Mouse (Mus musculus) forebrain, embryonic 15.5 days (tissue): Measurements from ENCODE around the gene Pip5kl1. TPM values are rescaled to one million over a fixed set of nuclear protein-coding genes. Genes with fewer than 3 reads are reported as not detected.

ENCODE experiments used
- ATAC-seq: fragments of 200-750 bp; cut with Nextera tagmentation; replicated peaks from 2 replicates; pipeline ENCODE4 v1.8.0; 2017; ENCODE audit warnings: mild to moderate bottlenecking, moderate TSS enrichment, moderate library complexity
- H3K27ac ChIP-seq: fragments of 300-500 bp; sonication (generic); replicated peaks from 2 replicates; pipeline ENCODE4 v1.5.1; 2015; ENCODE audit warnings: mild to moderate bottlenecking, inconsistent platforms
- H3K27me3 ChIP-seq: fragments of 300-500 bp; sonication (generic); 2 replicates; pipeline ENCODE4 v1.6.1; 2015; ENCODE audit warnings: inconsistent platforms
- H3K36me3 ChIP-seq: fragments of 300-500 bp; sonication (generic); 2 replicates; pipeline ENCODE4 v1.6.1; 2015; ENCODE audit warnings: mild to moderate bottlenecking, inconsistent platforms
- H3K4me1 ChIP-seq: fragments of 300-500 bp; sonication (generic); 2 replicates; pipeline ENCODE4 v1.6.1; 2015; ENCODE audit warnings: inconsistent platforms
- H3K4me2 ChIP-seq: fragments of 300-500 bp; sonication (generic); replicated peaks from 2 replicates; pipeline ENCODE4 v1.6.1; 2015; ENCODE audit warnings: mild to moderate bottlenecking, inconsistent platforms
- H3K4me3 ChIP-seq: fragments of 300-500 bp; sonication (generic); 2 replicates; pipeline ENCODE4 v1.5.1; 2015; ENCODE audit warnings: mild to moderate bottlenecking, inconsistent platforms
- H3K9ac ChIP-seq: fragments of 300-500 bp; sonication (generic); replicated peaks from 2 replicates; pipeline ENCODE4 v1.6.1; 2015; ENCODE audit warnings: mild to moderate bottlenecking, inconsistent platforms
- H3K9me3 ChIP-seq: fragments of 300-500 bp; sonication (generic); 2 replicates; pipeline ENCODE4 v1.6.1; 2016; ENCODE audit warnings: inconsistent platforms
- WGBS: fragments of 180-500 bp; shearing (Covaris S2); methylation state at CpG from one replicate; pipeline ENCODE4 v1.1.7; 2015; ENCODE audit warnings: mixed read lengths; 5-methylcytosine and 5-hydroxymethylcytosine counted together
- polyA plus RNA-seq: library from polyadenylated mRNA; unstranded; fragments of >200 nt; fragmentation: Nextera tagmentation; extraction: Ambion mirVana; gene quantifications from 2 replicates; pipeline ENCODE4 v1.2.1, GENCODE M21; 2015

Gene Pip5kl1
- polyA plus RNA-seq, 1 experiment from 2014 or later, result 4.2 TPM

- H3K4me2 ChIP-seq, result peak overlapping the region; percentile 58
- no peaks in the 10 kb centered on the region; the same call in 1 of the 2 replicates for H3K36me3 ChIP-seq
- 0 out of 2 replicates have a peak, but pooled peaks have one; percentile 5 for ATAC-seq
- H3K9me3 ChIP-seq, result no peaks in the 10 kb centered on the region
- H3K27ac ChIP-seq, result peak overlapping the region; percentile 85
- H3K4me1 ChIP-seq, result peaks cover 52% of the 10 kb centered on the region
- H3K27me3 ChIP-seq, result no peaks in the 10 kb centered on the region
- peak overlapping the region; percentile 42 for H3K4me3 ChIP-seq
- 58% methylated on average over 5 of the region's 5 CpGs for WGBS
- peak overlapping the region; percentile 60 for H3K9ac ChIP-seq
Observed at GRCm38 (mm10) chr2:32625873-32626694, 51.5 kb downstream of the Pip5kl1 start.

DNA sequence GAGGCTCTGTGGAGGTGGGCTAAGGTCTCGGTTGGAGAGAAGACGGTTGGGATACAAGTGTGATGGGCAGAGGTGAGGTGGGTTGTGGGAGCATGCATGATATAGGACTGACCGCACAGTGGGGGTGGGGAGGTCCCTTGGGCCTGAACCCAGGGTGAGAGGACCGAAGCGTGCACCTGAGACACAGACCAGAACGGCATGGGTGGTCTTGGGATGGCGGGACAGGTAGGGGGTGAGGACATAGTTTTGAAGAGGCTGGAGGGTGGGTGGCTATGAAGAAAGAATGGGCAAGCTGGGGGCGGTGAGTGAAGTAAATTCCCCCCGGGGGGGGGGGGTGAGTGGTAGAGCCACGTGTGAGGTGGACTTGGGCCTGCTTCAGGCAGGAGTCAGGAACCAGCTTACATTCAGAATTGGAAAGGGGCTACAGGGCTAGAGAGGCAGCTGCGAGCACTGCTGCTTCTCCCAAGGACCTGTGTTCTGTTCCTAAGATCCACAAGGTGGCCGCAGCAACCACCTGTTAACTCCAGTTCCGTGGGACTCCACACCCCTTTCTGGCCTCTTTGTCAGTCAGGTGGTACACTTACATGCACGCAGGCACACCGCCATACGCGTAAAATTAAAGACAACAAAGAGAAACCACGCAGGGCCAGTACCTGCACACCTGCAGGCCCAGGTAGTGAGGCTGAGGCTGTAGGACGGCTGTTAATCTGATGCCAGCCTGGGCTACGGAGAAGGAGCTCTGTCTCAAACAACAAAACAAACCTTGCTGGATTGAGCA lies 52.9 kb downstream of the Pip5kl1 start:
- 0 out of 2 replicates have a peak overlapping the region, but pooled peaks have one; percentile 18 for H3K27ac ChIP-seq
- H3K4me3 ChIP-seq, result no peak overlapping the region
- no peaks in the 10 kb centered on the region for H3K27me3 ChIP-seq
- 69% methylated on average over 20 of the region's 20 CpGs for WGBS
- no peaks in the 10 kb centered on the region for H3K9me3 ChIP-seq
- peaks cover 47% of the 10 kb centered on the region for H3K4me1 ChIP-seq
- no peak overlapping the region for H3K4me2 ChIP-seq
- H3K9ac ChIP-seq, result no peak overlapping the region
- ATAC-seq, result no peak
- H3K36me3 ChIP-seq, result no peaks in the 10 kb centered on the region; the same call in 1 of the 2 replicates

DNA sequence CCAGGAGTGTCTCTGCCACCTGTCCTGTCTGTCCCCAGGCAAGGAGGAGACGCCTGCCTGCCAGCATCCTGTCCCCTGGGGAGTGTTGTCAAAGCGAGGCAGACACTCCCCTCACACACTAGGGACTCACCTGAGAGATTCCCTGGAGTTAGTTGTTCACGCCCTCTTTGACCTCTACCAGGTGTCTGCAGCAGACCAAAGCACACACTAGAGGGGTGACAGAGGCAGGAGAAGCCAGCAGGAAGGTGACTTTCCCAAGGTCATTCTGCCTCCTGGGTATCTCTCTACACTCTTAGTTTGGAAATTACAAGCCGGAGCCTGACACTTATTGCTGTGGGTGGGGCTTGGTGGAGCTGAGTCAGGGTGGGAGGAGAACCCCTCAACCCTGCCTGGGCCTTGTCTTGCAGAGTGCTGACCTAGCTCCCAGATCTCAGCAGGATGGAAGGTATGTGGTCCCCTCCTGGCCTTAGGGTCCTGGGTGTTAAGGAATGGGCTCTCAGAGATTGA lies 53.5 kb downstream of the Pip5kl1 start:
- H3K9me3 ChIP-seq, result no peaks in the 10 kb centered on the region
- no peaks in the 10 kb centered on the region; the same call in 1 of the 2 replicates for H3K36me3 ChIP-seq
- H3K4me3 ChIP-seq, result no peak overlapping the region
- H3K4me2 ChIP-seq, result no peak overlapping the region
- no peak overlapping the region for H3K9ac ChIP-seq
- WGBS, result 61% methylated on average over 4 of the region's 4 CpGs
- H3K27ac ChIP-seq, result peak overlapping the region; percentile 28
- ATAC-seq, result no peak
- no peaks in the 10 kb centered on the region for H3K27me3 ChIP-seq
- peaks cover 47% of the 10 kb centered on the region for H3K4me1 ChIP-seq

DNA sequence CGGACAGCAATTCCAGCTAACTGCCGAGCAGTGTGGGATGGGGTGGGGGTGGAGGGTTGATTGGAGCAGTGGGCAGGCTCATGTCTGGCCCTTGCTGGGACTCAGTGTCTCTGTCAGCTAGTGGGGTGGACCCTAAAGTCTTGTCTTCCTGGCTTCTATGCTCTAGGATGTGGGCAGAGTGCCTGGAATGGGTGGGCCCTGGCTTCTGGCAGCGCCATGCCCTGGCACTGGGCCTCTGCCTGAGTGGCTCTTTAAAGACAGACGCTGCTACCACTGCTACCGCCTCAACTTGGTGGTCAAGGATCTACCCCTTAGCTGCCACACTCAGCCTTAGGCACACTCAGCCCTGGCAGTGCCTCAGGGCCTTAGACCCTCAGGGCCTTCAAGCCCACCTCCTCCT lies 54.1 kb downstream of the Pip5kl1 start:
- H3K4me1 ChIP-seq, result peaks cover 47% of the 10 kb centered on the region
- H3K27ac ChIP-seq, result peak overlapping the region; percentile 28
- H3K27me3 ChIP-seq, result no peaks in the 10 kb centered on the region
- WGBS, result 20% methylated on average over 5 of the region's 5 CpGs
- H3K9ac ChIP-seq, result no peak overlapping the region
- no peaks in the 10 kb centered on the region for H3K9me3 ChIP-seq
- H3K4me3 ChIP-seq, result no peak overlapping the region
- no peak; the same call in 1 of the 2 replicates for ATAC-seq
- peak overlapping the region; percentile 14; the same call in 1 of the 2 replicates for H3K4me2 ChIP-seq
- peaks cover 2% of the 10 kb centered on the region; the same call in 1 of the 2 replicates for H3K36me3 ChIP-seq

- WGBS, result 27% methylated on average over 9 of the region's 9 CpGs
- Histone ChIP-seq H3K9ac (no peak overlapping the region), H3K27me3 (no peaks in the 10 kb centered on the region), H3K9me3 (no peaks in the 10 kb centered on the region), H3K27ac (peak overlapping the region; percentile 28; the same call in 1 of the 2 replicates), H3K4me2 (peak overlapping the region; percentile 14), H3K36me3 (peaks cover 6% of the 10 kb centered on the region; the same call in 1 of the 2 replicates), H3K4me1 (peaks cover 47% of the 10 kb centered on the region), H3K4me3 (no peak overlapping the region)
- peak; percentile 47 for ATAC-seq
Observed at GRCm38 (mm10) chr2:32629276-32629976, 54.8 kb downstream of the Pip5kl1 start.

DNA sequence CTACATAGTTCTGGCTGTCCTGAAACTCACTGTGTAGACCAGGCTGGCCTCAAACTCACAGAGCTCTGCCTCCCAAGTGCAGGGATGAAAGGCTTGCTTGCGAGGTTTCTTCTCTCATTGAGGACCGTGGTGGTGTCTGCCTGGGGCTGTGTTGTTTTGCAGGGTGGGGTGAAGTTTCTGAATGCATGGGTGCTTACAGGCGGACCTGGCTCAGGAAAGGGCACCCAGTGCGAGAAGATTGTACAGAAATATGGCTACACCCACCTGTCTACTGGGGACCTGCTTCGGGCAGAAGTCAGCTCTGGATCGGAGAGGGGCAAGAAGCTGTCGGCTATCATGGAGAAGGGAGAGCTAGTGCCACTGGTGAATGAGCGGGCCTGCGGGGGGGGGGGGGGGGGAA lies 55.4 kb downstream of the Pip5kl1 start:
- Histone ChIP-seq H3K27me3 (no peaks in the 10 kb centered on the region), H3K36me3 (peaks cover 6% of the 10 kb centered on the region; the same call in 1 of the 2 replicates), H3K9me3 (no peaks in the 10 kb centered on the region), H3K4me2 (no peak overlapping the region), H3K4me3 (no peak overlapping the region), H3K27ac (no peak overlapping the region), H3K9ac (no peak overlapping the region), H3K4me1 (peaks cover 41% of the 10 kb centered on the region)
- ATAC-seq, result no peak
- 66% methylated on average over 7 of the region's 9 CpGs for WGBS

GRCm38 (mm10) chr2:32631046-32631445 lies 56.4 kb downstream of the Pip5kl1 start:
- Histone ChIP-seq H3K36me3 (peaks cover 6% of the 10 kb centered on the region; the same call in 1 of the 2 replicates), H3K9ac (no peak overlapping the region), H3K4me2 (no peak overlapping the region), H3K4me1 (peaks cover 31% of the 10 kb centered on the region), H3K27me3 (no peaks in the 10 kb centered on the region), H3K9me3 (no peaks in the 10 kb centered on the region), H3K27ac (no peak overlapping the region), H3K4me3 (no peak overlapping the region)
- 86% methylated on average over 10 of the region's 10 CpGs for WGBS
- no peak for ATAC-seq

GRCm38 (mm10) chr2:32631737-32632394 lies 57.3 kb downstream of the Pip5kl1 start:
- no peaks in the 10 kb centered on the region for H3K9me3 ChIP-seq
- no peak overlapping the region for H3K4me3 ChIP-seq
- H3K27me3 ChIP-seq, result no peaks in the 10 kb centered on the region
- WGBS, result 57% methylated on average over 7 of the region's 7 CpGs
- no peak overlapping the region for H3K4me2 ChIP-seq
- peaks cover 6% of the 10 kb centered on the region; the same call in 1 of the 2 replicates for H3K36me3 ChIP-seq
- ATAC-seq, result peak; percentile 14; the same call in 1 of the 2 replicates
- peaks cover 23% of the 10 kb centered on the region for H3K4me1 ChIP-seq
- no peak overlapping the region for H3K9ac ChIP-seq
- no peak overlapping the region for H3K27ac ChIP-seq

Other genes starting within 250 kb of the Pip5kl1 start
- gene Ciz1, start 222.5 kb upstream of the Pip5kl1 start, polyA plus RNA-seq, result 54.0 and 55.3 TPM in 2 replicates
- 23.7 and 29.1 TPM in 2 replicates for gene Dnm1, start 221.5 kb upstream of the Pip5kl1 start, polyA plus RNA-seq
- 79.5 and 80.9 TPM in 2 replicates for gene 1110008P14Rik, start 192.9 kb upstream of the Pip5kl1 start, polyA plus RNA-seq
- gene Lcn2, start 186.5 kb upstream of the Pip5kl1 start, polyA plus RNA-seq, result 0.51 and 0.63 TPM in 2 replicates
- 39.9 and 40.3 TPM in 2 replicates for gene Ptges2, start 178.9 kb upstream of the Pip5kl1 start, polyA plus RNA-seq
- 6.3 and 7.0 TPM in 2 replicates for gene Naif1, start 124.3 kb upstream of the Pip5kl1 start, polyA plus RNA-seq
- gene Slc25a25, start 123.4 kb upstream of the Pip5kl1 start, polyA plus RNA-seq, result 46.4 and 48.2 TPM in 2 replicates
- gene Fam102a, start 39.5 kb upstream of the Pip5kl1 start, polyA plus RNA-seq, result 5.7 and 6.1 TPM in 2 replicates
- 136 TPM in 2 replicates for gene Dpm2, start 3.9 kb upstream of the Pip5kl1 start, polyA plus RNA-seq
- 0.23 and 0.24 TPM in 2 replicates for gene 9430097D07Rik, start 887 bp downstream of the Pip5kl1 start, polyA plus RNA-seq
- gene St6galnac4, start 12.3 kb downstream of the Pip5kl1 start, polyA plus RNA-seq, result 25.9 and 26.4 TPM in 2 replicates
- 16.6 and 19.3 TPM in 2 replicates for gene St6galnac6, start 24.9 kb downstream of the Pip5kl1 start, polyA plus RNA-seq
- gene Ak1, start 47.0 kb downstream of the Pip5kl1 start, polyA plus RNA-seq, result 74.1 and 79.6 TPM in 2 replicates
- 23.4 and 25.1 TPM in 2 replicates for gene Eng, start 71.8 kb downstream of the Pip5kl1 start, polyA plus RNA-seq
- 19.9 and 21.2 TPM in 2 replicates for gene Fpgs, start 129.3 kb downstream of the Pip5kl1 start, polyA plus RNA-seq
- 88.0 and 98.2 TPM in 2 replicates for gene Cdk9, start 138.3 kb downstream of the Pip5kl1 start, polyA plus RNA-seq
- gene Sh2d3c, start 146.3 kb downstream of the Pip5kl1 start, polyA plus RNA-seq, result 39.5 and 39.7 TPM in 2 replicates
- 2.4 and 2.7 TPM in 2 replicates for gene 6330409D20Rik, start 166.2 kb downstream of the Pip5kl1 start, polyA plus RNA-seq
- gene Tor2a, start 182.4 kb downstream of the Pip5kl1 start, polyA plus RNA-seq, result 63.2 and 66.3 TPM in 2 replicates
- gene Ttc16, start 200.8 kb downstream of the Pip5kl1 start, polyA plus RNA-seq, result 0.61 and 0.66 TPM in 2 replicates
- 4.8 and 6.6 TPM in 2 replicates for gene Ptrh1, start 201.0 kb downstream of the Pip5kl1 start, polyA plus RNA-seq
- 0.61 and 1.0 TPM in 2 replicates for gene Cfap157, start 209.6 kb downstream of the Pip5kl1 start, polyA plus RNA-seq